Mouse (Mus musculus): Measurements from ENCODE around the gene Pafah1b2. TPM values are rescaled to one million over a fixed set of nuclear protein-coding genes. Genes with fewer than 3 reads are reported as not detected.

Gene Pafah1b2
- polyA plus RNA-seq, 1 experiment from 2014 or later: 78.2 TPM

- Histone ChIP-seq H3K4me3 (ENCODE audit: low read depth, low read length) (no peak overlapping the region), H3K27ac (ENCODE audit: low read depth, low read length) (no peak overlapping the region), H3K9me3 (ENCODE audit: control insufficient read depth) (no peaks in the 10 kb centered on the region), H3K9ac (ENCODE audit: low read depth, low read length) (no peak overlapping the region), H3K4me2 (replicated peaks; ENCODE audit: low read depth) (no peak overlapping the region), H3K4me1 (replicated peaks; ENCODE audit: control insufficient read depth, insufficient read depth, low read length) (no peaks in the 10 kb centered on the region; the same call in 1 of the 2 replicates), H3K27me3 (replicated peaks; ENCODE audit: control insufficient read depth, insufficient read depth, low read length) (no peaks in the 10 kb centered on the region), H3K36me3 (ENCODE audit: control insufficient read depth, insufficient read depth) (no peaks in the 10 kb centered on the region)
- ATAC-seq: no peak
- WGBS: 96% methylated on average over 8 of the region's 8 CpGs
- no peak for TF ChIP-seq CTCF (IDR thresholded peaks at IDR 0.05; ENCODE audit: low read depth)
These were observed 24.4 kb upstream of the Pafah1b2 start for GRCm38 (mm10) chr9:46036881-46037280.

GRCm38 (mm10) chr9:46035290-46035871 is 22.9 kb upstream of the Pafah1b2 start:
- no peak for TF ChIP-seq CTCF (IDR thresholded peaks at IDR 0.05; ENCODE audit: low read depth)
- H3K9ac ChIP-seq (ENCODE audit: low read depth, low read length): no peak overlapping the region
- 60% methylated on average over 9 of the region's 9 CpGs for WGBS
- H3K4me3 ChIP-seq (ENCODE audit: low read depth, low read length): no peak overlapping the region
- peaks cover 4% of the 10 kb centered on the region; the same call in 1 of the 2 replicates for H3K4me1 ChIP-seq (replicated peaks; ENCODE audit: control insufficient read depth, insufficient read depth, low read length)
- no peaks in the 10 kb centered on the region for H3K9me3 ChIP-seq (ENCODE audit: control insufficient read depth)
- no peaks in the 10 kb centered on the region for H3K36me3 ChIP-seq (ENCODE audit: control insufficient read depth, insufficient read depth)
- H3K27ac ChIP-seq (ENCODE audit: low read depth, low read length): no peak overlapping the region
- no peaks in the 10 kb centered on the region for H3K27me3 ChIP-seq (replicated peaks; ENCODE audit: control insufficient read depth, insufficient read depth, low read length)
- no peak overlapping the region for H3K4me2 ChIP-seq (replicated peaks; ENCODE audit: low read depth)
- no peak for ATAC-seq

GRCm38 (mm10) chr9:46033862-46034261 is 21.4 kb upstream of the Pafah1b2 start:
- peaks cover 6% of the 10 kb centered on the region; the same call in 1 of the 2 replicates for H3K4me1 ChIP-seq (replicated peaks; ENCODE audit: control insufficient read depth, insufficient read depth, low read length)
- H3K4me3 ChIP-seq (ENCODE audit: low read depth, low read length): no peak overlapping the region
- 75% methylated on average over 3 of the region's 3 CpGs for WGBS
- H3K4me2 ChIP-seq (replicated peaks; ENCODE audit: low read depth): no peak overlapping the region
- no peak overlapping the region for H3K9ac ChIP-seq (ENCODE audit: low read depth, low read length)
- H3K36me3 ChIP-seq (ENCODE audit: control insufficient read depth, insufficient read depth): no peaks in the 10 kb centered on the region
- H3K9me3 ChIP-seq (ENCODE audit: control insufficient read depth): no peaks in the 10 kb centered on the region
- H3K27me3 ChIP-seq (replicated peaks; ENCODE audit: control insufficient read depth, insufficient read depth, low read length): no peaks in the 10 kb centered on the region
- H3K27ac ChIP-seq (ENCODE audit: low read depth, low read length): no peak overlapping the region
- ATAC-seq: no peak
- TF ChIP-seq CTCF (IDR thresholded peaks at IDR 0.05; ENCODE audit: low read depth): no peak

- ATAC-seq: no peak
- Histone ChIP-seq H3K9ac (ENCODE audit: low read depth, low read length) (no peak overlapping the region), H3K9me3 (ENCODE audit: control insufficient read depth) (no peaks in the 10 kb centered on the region), H3K4me1 (replicated peaks; ENCODE audit: control insufficient read depth, insufficient read depth, low read length) (peaks cover 6% of the 10 kb centered on the region; the same call in 1 of the 2 replicates), H3K4me2 (replicated peaks; ENCODE audit: low read depth) (no peak overlapping the region), H3K27me3 (replicated peaks; ENCODE audit: control insufficient read depth, insufficient read depth, low read length) (no peaks in the 10 kb centered on the region), H3K4me3 (ENCODE audit: low read depth, low read length) (no peak overlapping the region), H3K36me3 (ENCODE audit: control insufficient read depth, insufficient read depth) (no peaks in the 10 kb centered on the region), H3K27ac (ENCODE audit: low read depth, low read length) (no peak overlapping the region)
- no peak for TF ChIP-seq CTCF (IDR thresholded peaks at IDR 0.05; ENCODE audit: low read depth)
- WGBS: 69% methylated on average over 1 of the region's 1 CpGs
These were observed 20.6 kb upstream of the Pafah1b2 start for GRCm38 (mm10) chr9:46033058-46033457.

GRCm38 (mm10) chr9:46032190-46032589 is 19.7 kb upstream of the Pafah1b2 start:
- Histone ChIP-seq H3K4me2 (replicated peaks; ENCODE audit: low read depth) (no peak overlapping the region), H3K9me3 (ENCODE audit: control insufficient read depth) (no peaks in the 10 kb centered on the region), H3K27ac (ENCODE audit: low read depth, low read length) (no peak overlapping the region), H3K4me3 (ENCODE audit: low read depth, low read length) (no peak overlapping the region), H3K4me1 (replicated peaks; ENCODE audit: control insufficient read depth, insufficient read depth, low read length) (peaks cover 6% of the 10 kb centered on the region; the same call in 1 of the 2 replicates), H3K36me3 (ENCODE audit: control insufficient read depth, insufficient read depth) (no peaks in the 10 kb centered on the region), H3K9ac (ENCODE audit: low read depth, low read length) (no peak overlapping the region), H3K27me3 (replicated peaks; ENCODE audit: control insufficient read depth, insufficient read depth, low read length) (no peaks in the 10 kb centered on the region)
- no peak for TF ChIP-seq CTCF (IDR thresholded peaks at IDR 0.05; ENCODE audit: low read depth)
- 68% methylated on average over 6 of the region's 6 CpGs for WGBS
- ATAC-seq: no peak

GRCm38 (mm10) chr9:46030968-46031367 is 18.5 kb upstream of the Pafah1b2 start:
- no peak for ATAC-seq
- Histone ChIP-seq H3K4me2 (replicated peaks; ENCODE audit: low read depth) (no peak overlapping the region), H3K4me3 (ENCODE audit: low read depth, low read length) (no peak overlapping the region), H3K36me3 (ENCODE audit: control insufficient read depth, insufficient read depth) (no peaks in the 10 kb centered on the region), H3K27me3 (replicated peaks; ENCODE audit: control insufficient read depth, insufficient read depth, low read length) (no peaks in the 10 kb centered on the region), H3K27ac (ENCODE audit: low read depth, low read length) (peak overlapping the region; percentile 50; the same call in 1 of the 2 replicates), H3K4me1 (replicated peaks; ENCODE audit: control insufficient read depth, insufficient read depth, low read length) (peaks cover 6% of the 10 kb centered on the region; the same call in 1 of the 2 replicates), H3K9ac (ENCODE audit: low read depth, low read length) (no peak overlapping the region), H3K9me3 (ENCODE audit: control insufficient read depth) (no peaks in the 10 kb centered on the region)
- WGBS: 60% methylated on average over 6 of the region's 6 CpGs
- no peak for TF ChIP-seq CTCF (IDR thresholded peaks at IDR 0.05; ENCODE audit: low read depth)

Measured in intestine, postnatal 0 days (tissue).